Mouse (Mus musculus) adrenal gland (tissue): ENCODE data around the gene Ifitm7.
"Not testable (repeated sequence)": the region's sequence is repeated elsewhere in the genome, so short reads cannot be mapped to it uniquely, and the experiment has no call there.

ENCODE experiments used
- intact Hi-C: fragments of 180-260 bp; cut with DNase I; formaldehyde crosslinking; loops from one replicate; pipeline ENCODE4 v1.15.1; 2025

Ifitm7 gene

DNA sequence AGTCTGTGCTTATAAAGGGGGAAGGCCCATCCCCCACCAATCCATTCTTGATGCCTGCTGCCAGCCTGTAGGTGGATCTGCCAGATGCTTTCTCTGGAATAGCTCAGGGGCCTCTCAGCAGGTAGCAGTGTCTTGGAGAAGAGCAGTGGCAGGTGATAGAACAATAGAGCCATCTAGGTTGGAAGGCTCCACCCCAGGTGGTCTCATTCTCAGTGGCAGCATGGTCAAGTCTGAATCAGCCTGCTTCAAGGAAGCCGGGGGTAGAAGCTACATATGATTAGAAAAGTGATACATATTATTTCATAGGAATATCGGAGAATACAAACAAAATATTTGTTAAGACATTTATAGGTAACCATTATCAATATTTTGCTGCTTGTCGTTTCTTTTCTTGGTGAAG, 5.0 kb downstream of the Ifitm7 start:
- intact Hi-C loops, result not testable (repeated sequence)

DNA sequence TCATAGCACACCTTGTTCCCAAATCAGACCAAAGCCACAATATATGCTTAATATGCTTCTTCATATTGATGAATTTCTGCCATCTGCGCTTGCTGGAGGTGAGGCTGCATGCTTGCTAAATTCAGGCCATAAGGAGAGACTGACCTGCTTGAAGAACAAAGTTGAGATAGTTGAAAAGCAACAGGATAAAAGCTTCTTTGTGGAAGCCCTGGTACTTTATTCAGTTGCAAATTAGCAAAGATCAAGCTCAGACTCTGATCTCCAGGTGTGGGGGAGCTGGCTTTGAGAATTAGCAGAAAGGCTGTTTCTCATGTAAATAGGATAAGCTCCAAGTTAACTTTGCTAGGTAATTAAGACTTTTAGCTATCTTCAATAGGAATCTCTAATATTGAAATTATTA, 9.7 kb downstream of the Ifitm7 start:
- intact Hi-C loops, result not testable (repeated sequence)

DNA sequence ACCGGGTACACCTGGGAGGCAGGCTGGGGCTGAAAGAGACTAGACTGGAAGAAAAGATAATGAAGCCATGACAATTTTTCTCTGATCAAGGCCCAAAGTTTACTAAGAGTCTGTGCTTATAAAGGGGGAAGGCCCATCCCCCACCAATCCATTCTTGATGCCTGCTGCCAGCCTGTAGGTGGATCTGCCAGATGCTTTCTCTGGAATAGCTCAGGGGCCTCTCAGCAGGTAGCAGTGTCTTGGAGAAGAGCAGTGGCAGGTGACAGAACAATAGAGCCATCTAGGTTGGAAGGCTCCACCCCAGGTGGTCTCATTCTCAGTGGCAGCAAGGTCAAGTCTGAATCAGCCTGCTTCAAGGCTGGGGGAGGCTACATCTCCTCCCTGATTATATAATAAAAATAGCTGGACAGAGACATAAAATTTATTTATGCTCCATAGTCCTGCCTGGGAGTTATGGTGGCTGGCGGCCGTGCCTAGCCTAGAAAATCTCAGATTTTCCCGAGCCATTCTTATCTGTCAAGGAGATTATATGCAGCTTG, 10.3 kb downstream of the Ifitm7 start:
- intact Hi-C loops, result not testable (repeated sequence)

DNA sequence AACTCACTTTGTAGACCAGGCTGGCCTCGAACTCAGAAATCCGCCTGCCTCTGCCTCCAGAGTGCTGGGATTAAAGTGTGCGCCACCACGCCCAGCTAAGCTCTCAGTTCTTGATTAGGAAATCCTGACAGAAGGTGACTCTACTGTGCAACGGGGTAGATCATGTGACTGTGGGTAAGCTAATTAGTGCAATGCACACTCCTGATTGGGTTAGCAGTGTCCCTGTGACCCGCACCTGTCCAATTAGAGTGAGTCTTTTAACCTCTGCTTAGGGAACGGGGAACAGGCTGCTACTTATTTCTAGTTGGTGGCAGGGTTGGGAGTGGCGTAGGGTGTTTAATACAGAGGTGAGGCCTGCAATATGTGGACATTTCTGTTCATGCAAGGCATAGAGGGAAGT, 14.6 kb downstream of the Ifitm7 start:
- intact Hi-C loops, result no loop called here

DNA sequence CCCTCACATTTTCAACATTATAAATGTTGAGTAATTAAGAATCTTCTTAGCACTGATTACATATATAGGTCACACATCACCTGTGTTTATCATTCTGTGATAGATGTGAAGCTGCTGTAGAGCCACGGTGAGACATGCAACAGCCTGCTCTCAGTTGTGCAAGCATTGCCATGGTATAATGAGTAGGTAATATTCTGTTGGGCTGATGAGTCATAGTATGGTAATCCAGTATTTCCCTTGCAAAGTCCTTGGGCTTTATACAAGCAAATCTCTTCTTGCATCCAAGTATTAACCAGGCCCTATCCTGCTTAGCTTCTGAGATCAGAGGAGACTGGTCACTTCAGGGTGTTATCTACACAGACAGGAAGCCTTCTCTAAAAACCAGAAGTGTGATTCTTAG, 17.6 kb downstream of the Ifitm7 start:
- intact Hi-C loops, result no loop called here

DNA sequence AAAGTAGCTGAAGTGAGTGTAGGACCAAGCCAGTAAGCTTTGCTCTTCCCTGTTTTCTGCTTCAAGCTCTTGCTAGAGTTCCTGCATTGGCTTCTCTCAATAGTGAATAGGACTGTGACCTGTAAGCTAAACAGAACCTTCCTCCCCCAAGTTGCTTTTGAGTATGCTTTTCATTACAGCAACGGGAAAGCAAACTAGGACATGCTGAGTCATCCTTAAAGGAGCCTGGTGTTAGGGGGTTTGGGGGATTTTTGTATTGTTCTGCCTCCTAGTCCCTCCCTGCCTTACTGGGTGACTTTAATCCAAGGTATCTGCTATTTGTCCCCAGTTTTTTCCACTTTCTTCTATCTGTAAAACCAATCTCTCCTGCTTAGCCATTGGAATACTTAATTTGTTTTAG, 24.6 kb downstream of the Ifitm7 start:
- intact Hi-C loops, result no loop called here

DNA sequence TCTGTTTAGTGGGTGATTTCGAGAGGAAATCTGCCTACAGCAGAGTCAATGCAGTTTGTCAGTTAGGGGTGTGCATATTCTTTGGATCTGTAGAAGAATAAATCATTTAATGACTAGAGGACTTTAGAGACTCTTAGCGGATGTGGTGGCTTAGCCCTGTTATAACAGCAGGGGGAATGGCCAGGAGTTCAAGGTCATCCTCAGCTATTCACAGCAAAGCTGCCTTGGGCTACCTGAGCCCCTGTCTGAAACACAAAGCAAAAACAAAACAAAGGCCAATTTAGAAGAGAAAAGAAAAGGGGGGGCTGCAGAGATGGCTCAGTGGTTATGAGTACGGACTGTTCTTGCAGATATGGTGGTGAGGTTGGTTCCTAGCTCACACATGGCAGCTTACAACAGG, 35.4 kb downstream of the Ifitm7 start:
- intact Hi-C loops, result no loop called here

DNA sequence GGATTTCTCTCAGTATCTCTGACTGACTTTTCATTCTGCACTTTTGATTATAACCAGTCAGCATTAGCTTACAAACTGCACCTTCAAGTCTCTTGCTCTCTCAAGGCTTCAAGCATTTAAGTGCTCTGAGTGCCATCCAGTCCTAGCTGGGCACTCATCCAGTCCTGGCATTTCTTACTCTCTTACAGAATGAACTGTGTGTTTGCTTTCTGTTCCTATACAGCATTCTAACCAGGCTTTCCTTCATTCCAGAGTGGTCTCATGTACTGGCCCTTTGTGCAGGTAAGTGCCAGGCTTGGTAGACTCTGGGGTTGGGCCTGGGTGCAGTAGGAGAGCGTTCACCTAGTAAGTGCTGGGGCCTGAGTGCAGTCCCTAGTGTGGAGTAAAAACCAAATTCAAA, 40.4 kb downstream of the Ifitm7 start:
- intact Hi-C loops, result no loop called here

DNA sequence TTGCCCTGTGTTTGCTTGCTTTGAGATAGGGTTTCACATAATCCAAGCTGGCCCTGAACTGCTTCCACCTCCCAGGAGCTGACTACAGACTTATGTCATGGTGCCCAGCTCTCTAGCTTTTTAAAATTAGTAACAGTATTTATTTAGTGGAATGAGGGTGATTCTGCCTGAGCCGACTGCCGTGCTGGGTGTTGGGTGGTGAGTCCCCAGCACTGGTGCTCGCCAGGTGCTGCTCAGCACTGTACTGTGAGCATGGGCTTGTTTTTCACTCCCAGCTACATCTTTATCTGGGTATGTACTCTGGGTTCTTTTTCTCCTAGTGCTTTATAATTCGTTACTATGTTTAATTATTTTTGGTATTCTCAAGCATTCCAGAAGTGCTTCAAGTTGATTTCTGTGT, 41.5 kb downstream of the Ifitm7 start:
- intact Hi-C loops, result no loop called here

DNA sequence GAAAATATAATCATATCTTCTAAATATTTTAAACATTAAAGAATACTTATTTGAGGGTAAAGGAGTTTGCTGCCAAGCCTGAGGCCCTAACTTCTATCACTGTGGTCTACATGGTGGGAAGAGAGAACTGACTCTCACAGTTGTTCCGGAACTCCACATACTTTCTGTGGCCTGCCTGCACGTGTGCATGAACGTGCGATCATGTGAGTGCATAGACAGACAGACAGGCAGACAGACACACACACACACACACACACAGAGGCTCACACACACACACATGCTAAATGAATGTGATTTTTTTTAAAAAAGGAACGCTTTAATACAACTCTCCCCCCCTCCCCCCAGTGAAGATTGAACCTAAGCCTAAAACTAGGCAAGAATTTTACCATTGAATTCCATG, 41.9 kb downstream of the Ifitm7 start:
- intact Hi-C loops, result no loop called here

DNA sequence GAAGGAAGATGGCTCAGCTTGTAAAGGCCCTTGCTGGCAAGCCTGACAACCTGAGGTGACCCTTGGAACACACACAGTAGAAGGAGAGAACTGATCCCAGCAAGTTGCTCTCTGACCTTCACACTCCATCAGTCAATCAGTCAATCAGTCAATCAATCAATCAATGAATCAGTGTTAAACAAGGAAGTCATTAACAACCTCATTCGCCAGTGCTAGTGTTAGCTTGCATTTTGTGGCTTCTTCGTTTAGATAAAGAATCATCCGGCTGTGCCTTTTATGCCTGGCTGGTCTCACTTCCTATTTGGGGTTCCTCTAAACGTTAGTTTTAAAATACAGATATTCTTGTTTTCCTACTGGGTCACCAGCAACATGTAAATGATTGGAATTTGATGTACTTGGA, 42.5 kb downstream of the Ifitm7 start:
- intact Hi-C loops, result no loop called here

DNA sequence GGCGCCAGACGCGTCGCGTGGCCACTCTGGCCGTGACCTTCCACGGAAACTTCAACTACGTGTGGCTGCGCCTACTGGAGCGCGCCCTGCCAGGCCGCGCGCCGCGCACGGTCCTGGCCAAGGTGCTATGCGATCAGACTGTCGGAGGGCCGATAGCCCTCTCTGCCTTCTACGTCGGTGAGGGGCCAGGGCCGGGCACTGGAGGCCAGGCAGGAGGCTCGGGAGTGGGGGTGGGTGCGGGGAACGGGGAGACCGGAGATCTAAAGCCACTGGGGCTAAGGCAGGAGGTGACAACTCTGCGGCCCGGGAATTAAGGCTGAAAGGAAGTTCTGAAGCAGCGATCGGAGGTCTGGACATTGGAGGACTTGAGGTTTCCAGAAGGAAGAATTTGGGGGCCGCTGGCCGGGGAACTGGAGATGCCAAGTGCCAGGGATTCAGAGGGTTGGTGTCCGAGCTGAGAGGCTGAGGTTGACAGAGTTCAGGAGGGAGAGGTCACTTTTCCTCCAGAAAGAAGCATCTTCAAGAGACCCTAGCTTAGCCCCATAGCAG, 45.8 kb downstream of the Ifitm7 start:
- intact Hi-C loops, result no loop called here

DNA sequence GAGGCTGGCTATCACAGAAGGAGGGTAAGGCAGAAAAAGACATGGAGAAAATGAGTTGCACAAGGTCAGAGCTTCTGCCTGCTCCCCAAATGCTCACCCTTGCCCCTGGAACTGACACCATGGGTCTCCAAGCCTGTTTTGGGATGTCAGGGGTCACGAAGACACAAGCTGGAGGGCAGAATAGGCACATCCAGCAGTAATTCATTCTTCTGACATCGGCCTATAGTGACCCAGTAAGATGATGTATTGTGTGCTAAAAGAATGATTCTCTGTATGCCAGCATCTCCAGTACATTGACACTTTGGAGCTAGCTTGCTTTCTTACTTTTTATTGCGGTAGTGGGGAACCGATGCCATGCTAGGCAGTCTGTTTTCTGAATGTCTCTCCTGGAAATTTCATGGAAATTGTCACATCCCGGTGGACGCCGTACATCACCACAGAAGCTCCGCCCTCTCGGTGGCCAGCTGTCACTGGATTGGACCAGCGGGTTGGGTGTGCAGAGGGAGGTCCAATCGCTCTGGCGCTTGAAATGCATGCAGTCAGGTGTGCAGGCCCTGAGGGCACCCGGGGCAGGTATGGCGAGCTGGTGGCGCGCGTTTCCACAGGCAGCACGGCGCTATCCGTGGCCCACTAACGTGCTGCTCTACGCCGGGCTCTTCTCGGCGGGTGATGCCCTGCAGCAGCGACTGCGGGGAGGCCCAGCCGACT, 46.4 kb downstream of the Ifitm7 start:
- intact Hi-C loops, result no loop called here
